In genomic region chr7:84151001-84151959, GRCm38 (mm10) we compare ENCODE assay signal across 7 mouse cellular contexts. TPM values are rescaled to one million over a fixed set of nuclear protein-coding genes. Genes with fewer than 3 reads are reported as not detected.
DNase-seq lines count a peak whose midpoint lies in the region; ATAC-seq lines count a peak whose summit lies in the region.

TSS of gene Abhd17c (minus strand) at chr7:84151893.

- WGBS in hindbrain, embryonic 13.5 days = under 1% methylated on average over 106 of the region's 109 CpGs

- H3K4me2 ChIP-seq in hindbrain, embryonic 13.5 days = peak within 1 kb of the TSS; percentile 99

- peak within 1 kb of the TSS; percentile 94 for H3K9ac ChIP-seq in hindbrain, embryonic 13.5 days

- peak; percentile 82 for ATAC-seq in hindbrain, embryonic 13.5 days (ENCODE audit: low FRiP score)

- no peaks in the 10 kb centered on the region for H3K9me3 ChIP-seq in hindbrain, embryonic 13.5 days

- peak within 1 kb of the TSS; percentile 97 for H3K27ac ChIP-seq in hindbrain, embryonic 13.5 days

- peaks cover 47% of the 10 kb centered on the region for H3K4me1 ChIP-seq in hindbrain, embryonic 13.5 days (replicated peaks)

- H3K36me3 ChIP-seq in hindbrain, embryonic 13.5 days = no peaks in the 10 kb centered on the region

- peak within 1 kb of the TSS; percentile 89 for H3K4me3 ChIP-seq in hindbrain, embryonic 13.5 days

- DNase-seq in R1 (ENCODE audit: low read depth, low spot score) = peak; percentile 78
- DNase-seq in cerebellum, postnatal 10 days = peak; percentile 69 to 71
- DNase-seq in frontal cortex, postnatal 25 days (ENCODE audit: low spot score in 2 of 2) = peak; percentile 34 to 37
- peak; percentile 26 to 44 for DNase-seq in left cerebral cortex, adult 8-10 months (ENCODE audit: low spot score in 2 of 2)
- DNase-seq in mesoderm, embryonic 11.5 days (ENCODE audit: low read depth, low spot score) = peak; percentile 54
- DNase-seq in right cerebral cortex, postnatal 25 days = peak; percentile 68

- H3K27me3 ChIP-seq in hindbrain, embryonic 13.5 days = no peaks in the 10 kb centered on the region

RNA-seq across cellular contexts. Expression of gene Abhd17c, which starts in this region (rescaled TPM):
- polyA plus RNA-seq in hindbrain, embryonic 13.5 days (2015; fragmentation: Nextera tagmentation; extraction: Ambion mirVana) = 18.3 and 25.0 TPM in 2 replicates
- 10 to 100 TPM; 31.1 to 34.7 (median 32.1) TPM for total RNA-seq in left cerebral cortex, adult 8-10 months (2022)

Comparison
In these comparisons a context has a peak if more than half of its experiments do, and no peak if none do; other contexts are left out.
1. Peak in every context shown above with its lines: DNase-seq, ATAC-seq, H3K4me3 ChIP-seq and H3K27ac ChIP-seq.